Mouse (Mus musculus) left cerebral cortex, adult 2 months (tissue): ENCODE results near the gene Brpf3. TPM values are rescaled to one million over a fixed set of nuclear protein-coding genes. Genes with fewer than 3 reads are reported as not detected.
A peak's percentile ranks its signal among the peaks of the same experiment; 100 is the strongest.

ENCODE experiments used
- DNase-seq, 2 experiments: peaks; one replicate each; pipeline ENCODE4 v3.0.0; 2021 to 2022; ENCODE audit warnings: low spot score in 2 of 2, mixed read lengths in 1 of 2; ENCODE audit errors: extremely low spot score in 1 of 2
- H3K27ac ChIP-seq: fragments of 200-600 bp; 2 replicates; pipeline ENCODE4 v1.8.1; 2022
- H3K4me3 ChIP-seq: fragments of 200-600 bp; 2 replicates; pipeline ENCODE4 v1.8.1; 2022
- CTCF ChIP-seq: fragments of 200-600 bp; IDR thresholded peaks from 2 replicates; pipeline ENCODE4 v1.8.1; 2022; ENCODE audit warnings: antibody characterized with exemption, mild to moderate bottlenecking, moderate library complexity
- intact Hi-C: fragments of 180-260 bp; cut with DNase I; formaldehyde crosslinking; loops from one replicate; pipeline ENCODE4 v1.15.1; 2025
- total RNA-seq, 2 experiments: library from RNA; stranded (reverse); gene quantifications; 2 replicates each; pipeline ENCODE4 v1.2.3; 2021

The Brpf3 gene
- total RNA-seq, 2 experiments from 2014 or later = 49.1 to 49.5 TPM

GRCm38 (mm10) chr17:28816875-28817811 is 16.3 kb downstream of the Brpf3 start:
- Histone ChIP-seq H3K4me3 (no peak overlapping the region), H3K27ac (no peak overlapping the region)
- intact Hi-C loops = no loop called here
- TF ChIP-seq CTCF = no peak
- no peak for DNase-seq

GRCm38 (mm10) chr17:28820189-28820588 is 19.3 kb downstream of the Brpf3 start:
- no peak for TF ChIP-seq CTCF
- intact Hi-C loops = no loop called here
- Histone ChIP-seq H3K4me3 (no peak overlapping the region), H3K27ac (no peak overlapping the region)
- DNase-seq = no peak

GRCm38 (mm10) chr17:28823004-28823745 is 22.3 kb downstream of the Brpf3 start:
- Histone ChIP-seq H3K27ac (peak overlapping the region; percentile 50; the same call in 1 of the 2 replicates), H3K4me3 (no peak overlapping the region)
- no peak for DNase-seq
- TF ChIP-seq CTCF = no peak
- intact Hi-C loops = no loop called here

DNA sequence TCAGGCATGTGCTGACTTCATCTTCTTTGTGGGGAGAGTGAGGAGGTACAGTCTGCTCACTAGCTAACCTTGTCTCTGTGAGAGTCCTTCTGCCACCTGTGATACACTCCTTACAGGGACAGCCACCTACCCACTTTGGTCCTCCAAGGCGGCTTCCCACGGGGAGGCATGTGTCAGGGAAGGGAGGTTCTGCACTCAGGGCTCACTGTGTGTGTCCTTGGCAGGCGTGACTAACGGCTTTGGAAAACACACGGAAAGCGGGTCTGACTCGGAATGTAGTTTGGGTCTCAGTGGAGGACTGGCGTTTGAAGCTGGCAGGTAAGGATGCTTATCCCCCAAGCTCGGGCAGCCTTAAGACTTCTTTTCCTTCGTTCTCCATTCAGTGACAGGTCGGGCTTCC is 22.9 kb downstream of the Brpf3 start:
- DNase-seq = no peak
- Histone ChIP-seq H3K4me3 (no peak overlapping the region), H3K27ac (peak overlapping the region; percentile 50; the same call in 1 of the 2 replicates)
- TF ChIP-seq CTCF = no peak
- intact Hi-C loops = no loop called here

GRCm38 (mm10) chr17:28824896-28825295 is 24.0 kb downstream of the Brpf3 start:
- Histone ChIP-seq H3K27ac (peak overlapping the region; percentile 37), H3K4me3 (no peak overlapping the region)
- intact Hi-C loops = no loop called here
- peak; percentile 34 to 39 for DNase-seq
- no peak for TF ChIP-seq CTCF

GRCm38 (mm10) chr17:28825359-28826041 is 24.6 kb downstream of the Brpf3 start:
- H3K4me3 ChIP-seq = no peak overlapping the region
- no peak for TF ChIP-seq CTCF
- no peak for DNase-seq
- intact Hi-C loops = loop anchor here (2.0 kb wide), 1 partner anchor 49 kb away; no protein-coding TSS in a partner anchor
- H3K27ac ChIP-seq = peak overlapping the region; percentile 63

DNA sequence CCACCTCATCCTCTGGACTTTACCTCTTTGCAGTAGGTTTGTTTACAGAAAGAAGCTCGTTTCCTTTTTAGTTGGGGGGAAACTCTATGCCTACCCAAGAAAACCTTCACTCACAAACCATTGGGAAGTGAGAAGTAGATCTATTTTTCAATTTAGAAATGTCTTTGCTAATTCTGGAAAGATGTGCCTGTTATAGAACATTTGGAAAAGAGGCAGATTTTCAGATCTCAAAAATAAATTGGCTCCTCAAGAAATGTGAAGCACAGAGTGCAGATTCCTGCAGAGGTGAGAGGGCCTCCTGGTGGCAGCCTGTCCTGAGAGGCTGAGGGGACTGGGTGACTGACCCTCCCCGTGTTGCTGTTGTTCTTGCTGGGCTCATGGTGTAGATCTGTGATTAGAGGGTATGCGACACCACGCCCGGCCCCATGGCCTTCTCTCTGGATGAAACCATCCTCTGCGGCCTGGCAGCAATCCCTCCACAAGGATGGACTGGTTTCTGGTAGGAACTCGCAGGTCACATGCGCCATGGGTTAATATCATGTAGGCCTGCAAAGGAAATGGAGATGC is 26.9 kb downstream of the Brpf3 start:
- DNase-seq = no peak
- Histone ChIP-seq H3K27ac (peak overlapping the region; percentile 57), H3K4me3 (no peak overlapping the region)
- no peak; the same call in none of the 2 replicates for TF ChIP-seq CTCF
- intact Hi-C loops = loop anchor here (2.0 kb wide), 1 partner anchor 47 kb away; no protein-coding TSS in a partner anchor

DNA sequence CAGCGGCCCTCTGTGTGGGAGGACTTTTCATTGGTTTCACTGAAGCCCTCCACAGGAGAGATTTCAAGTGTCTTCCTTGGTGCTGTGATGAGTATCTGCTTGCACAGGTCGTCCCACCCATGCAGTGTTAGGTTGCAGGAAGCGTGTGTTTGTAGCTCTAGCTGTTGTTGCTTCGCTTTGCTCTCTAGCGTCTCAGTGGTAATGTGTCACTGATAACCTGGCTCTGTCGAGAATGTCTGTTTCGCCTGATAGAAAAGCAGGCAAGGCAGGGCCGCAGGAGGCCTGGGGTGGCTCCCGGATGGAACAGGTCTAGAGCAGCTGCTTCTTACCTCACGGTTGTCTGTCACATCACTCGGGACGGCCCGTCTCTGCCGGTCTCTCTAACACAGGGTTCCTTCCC is 28.2 kb downstream of the Brpf3 start:
- no peak overlapping the region for H3K27ac ChIP-seq
- TF ChIP-seq CTCF = no peak
- no peak overlapping the region for H3K4me3 ChIP-seq
- intact Hi-C loops = no loop called here
- no peak for DNase-seq

- H3K27ac ChIP-seq = no peak overlapping the region
- H3K4me3 ChIP-seq = no peak overlapping the region
- TF ChIP-seq CTCF = no peak
- intact Hi-C loops = no loop called here
- DNase-seq = no peak
These were observed 30.2 kb downstream of the Brpf3 start for GRCm38 (mm10) chr17:28831065-28831464.

- no peak for DNase-seq
- Histone ChIP-seq H3K4me3 (no peak overlapping the region), H3K27ac (no peak overlapping the region)
- TF ChIP-seq CTCF = no peak; the same call in 1 of the 2 replicates
- intact Hi-C loops = no loop called here
These were observed 31.1 kb downstream of the Brpf3 start for GRCm38 (mm10) chr17:28832040-28832439.

DNA sequence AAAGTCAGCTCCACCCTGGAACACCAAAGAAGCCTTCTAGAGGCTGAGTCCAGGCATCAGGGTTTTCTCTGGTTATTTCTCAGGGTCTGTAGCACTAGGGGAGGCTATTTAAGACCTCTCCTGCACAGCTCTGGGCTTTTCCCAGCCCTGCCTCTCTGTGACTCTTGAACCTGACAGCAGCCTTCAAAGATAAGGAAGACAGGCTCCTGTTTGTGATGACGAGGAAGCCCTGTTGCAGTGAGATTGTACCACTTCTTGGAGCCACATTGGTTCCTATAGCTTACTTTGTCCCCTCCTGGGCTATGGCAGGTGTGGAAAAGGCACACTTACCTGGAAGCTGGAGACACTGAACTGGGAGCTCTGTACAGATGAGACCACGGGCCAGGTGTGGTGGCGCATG is 32.0 kb downstream of the Brpf3 start:
- no peak overlapping the region for H3K27ac ChIP-seq
- H3K4me3 ChIP-seq = no peak overlapping the region
- DNase-seq = no peak
- intact Hi-C loops = no loop called here
- TF ChIP-seq CTCF = no peak
